Mouse (Mus musculus) gastrocnemius, postnatal 36 days (tissue): ENCODE data around the gene Trpm1. TPM values are rescaled to one million over a fixed set of nuclear protein-coding genes. Genes with fewer than 3 reads are reported as not detected.

Experiments
- DNase-seq, 2 experiments: peaks; one replicate each; pipeline ENCODE4 v3.0.0; 2022
- intact Hi-C: fragments of 180-260 bp; cut with DNase I; formaldehyde crosslinking; loops from one replicate; pipeline ENCODE4 v1.15.1; 2025
- total RNA-seq, 2 experiments: library from RNA; stranded (reverse); gene quantifications; 2 replicates each; pipeline ENCODE4 v1.2.3; 2021

Trpm1 gene
- total RNA-seq, 2 experiments from 2014 or later = 0.47 to 0.56 TPM

GRCm38 (mm10) chr7:64226339-64227194 is 72.9 kb downstream of the Trpm1 start:
- intact Hi-C loops = no loop called here
- no peak for DNase-seq

- DNase-seq = no peak
- intact Hi-C loops = no loop called here
These were observed 74.0 kb downstream of the Trpm1 start for GRCm38 (mm10) chr7:64227586-64227985.

DNA sequence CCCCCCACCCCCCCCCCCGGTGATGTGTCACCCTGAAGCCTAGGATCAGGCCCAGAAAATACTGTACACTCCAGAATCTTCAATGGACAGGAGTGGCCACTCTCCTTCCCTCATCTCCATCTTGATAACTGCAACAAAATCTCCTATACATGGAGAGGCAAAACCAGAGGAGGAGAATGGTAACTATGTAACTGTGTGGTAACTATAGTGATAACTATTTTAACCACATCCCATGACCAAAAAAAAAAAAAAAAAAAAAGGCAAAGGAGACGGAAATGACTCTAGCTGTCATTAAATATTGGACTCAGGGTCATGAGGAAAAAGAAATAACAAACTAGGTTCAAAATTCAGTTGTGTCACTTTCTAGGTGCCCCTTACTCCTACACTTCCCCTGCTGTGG is 74.7 kb downstream of the Trpm1 start:
- no peak for DNase-seq
- intact Hi-C loops = no loop called here

DNA sequence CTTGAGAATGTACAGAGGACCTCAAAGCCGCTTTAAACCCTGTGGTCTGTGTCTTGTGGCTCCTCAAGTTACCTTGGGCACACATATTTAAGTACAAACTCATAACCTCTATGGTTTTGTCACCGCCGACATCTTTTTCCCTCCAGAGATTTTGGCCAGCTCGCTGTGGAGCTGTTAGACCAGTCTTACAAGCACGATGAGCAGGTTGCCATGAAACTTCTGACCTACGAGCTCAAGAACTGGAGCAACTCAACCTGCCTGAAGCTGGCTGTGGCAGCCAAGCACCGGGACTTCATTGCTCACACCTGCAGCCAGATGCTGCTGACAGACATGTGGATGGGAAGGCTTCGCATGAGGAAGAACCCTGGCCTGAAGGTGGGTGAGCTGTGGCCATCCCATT is 76.3 kb downstream of the Trpm1 start:
- no peak for DNase-seq
- intact Hi-C loops = no loop called here

- intact Hi-C loops = no loop called here
- no peak for DNase-seq
These were observed 77.4 kb downstream of the Trpm1 start for GRCm38 (mm10) chr7:64231001-64231400.

GRCm38 (mm10) chr7:64231996-64232395 is 78.4 kb downstream of the Trpm1 start:
- intact Hi-C loops = no loop called here
- DNase-seq = no peak

DNA sequence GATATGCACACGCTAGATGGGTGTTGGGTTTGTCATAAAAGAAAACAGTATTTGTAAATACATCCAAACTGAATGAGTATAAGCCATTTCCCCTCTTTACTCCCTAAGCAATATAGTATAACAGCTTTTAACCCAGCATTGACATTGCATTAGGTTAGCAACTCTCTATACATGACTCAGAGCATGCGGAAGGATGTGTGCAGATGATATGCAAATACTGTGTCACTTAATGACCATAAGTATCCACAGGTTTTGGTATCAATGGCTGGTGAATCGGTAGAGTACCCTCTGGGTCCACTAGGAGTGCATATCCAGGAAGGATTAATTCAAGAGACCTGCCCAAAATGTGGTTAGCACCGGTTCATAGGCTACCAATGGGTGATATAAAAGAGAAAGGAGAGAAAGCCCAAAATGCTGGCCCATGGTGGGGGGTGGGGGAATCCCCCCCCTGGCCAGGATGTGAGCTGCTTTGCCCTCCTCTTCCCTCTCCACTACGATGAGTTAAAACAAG is 80.7 kb downstream of the Trpm1 start:
- DNase-seq = no peak
- intact Hi-C loops = no loop called here

GRCm38 (mm10) chr7:64236521-64236920 is 82.9 kb downstream of the Trpm1 start:
- intact Hi-C loops = no loop called here
- DNase-seq = no peak

GRCm38 (mm10) chr7:64237747-64238146 is 84.1 kb downstream of the Trpm1 start:
- intact Hi-C loops = no loop called here

GRCm38 (mm10) chr7:64238410-64239086 is 84.9 kb downstream of the Trpm1 start:
- no peak for DNase-seq
- intact Hi-C loops = no loop called here

More at GRCm38 (mm10) chr7:64237747-64238146, 84.1 kb downstream of the Trpm1 start:
- DNase-seq = no peak

DNA sequence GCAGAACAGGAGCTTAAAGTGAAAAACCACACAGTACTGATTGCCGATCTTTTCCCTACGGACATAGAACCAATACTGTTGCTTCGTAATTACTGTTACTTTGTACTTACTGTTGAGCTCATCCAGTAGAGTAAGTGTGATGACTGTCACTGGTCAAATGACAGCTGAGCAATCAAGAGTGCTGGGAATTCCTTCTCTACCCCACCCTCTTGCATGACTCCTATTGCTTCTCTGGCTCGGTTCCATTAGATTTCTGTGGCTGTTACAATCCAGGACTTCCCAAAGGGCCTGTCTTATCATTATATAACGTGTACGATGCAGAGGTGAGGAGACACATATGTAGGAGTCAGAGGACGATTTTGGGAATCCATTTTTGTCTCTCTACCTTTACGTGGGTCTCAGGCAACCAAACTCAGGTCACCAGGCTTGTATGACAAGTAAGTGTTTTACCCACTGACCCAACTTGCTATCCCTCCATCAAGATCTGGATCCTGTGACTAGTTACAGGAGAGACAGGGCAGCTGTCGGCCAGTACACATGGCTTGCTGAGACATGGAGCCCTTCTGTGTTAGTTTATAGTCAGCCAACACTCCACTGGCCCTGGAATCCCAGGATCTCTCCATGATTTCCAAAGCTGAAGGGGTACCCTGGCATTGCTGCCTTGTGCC is 85.6 kb downstream of the Trpm1 start:
- intact Hi-C loops = no loop called here
- no peak for DNase-seq

- intact Hi-C loops = no loop called here
- no peak for DNase-seq
These were observed 86.2 kb downstream of the Trpm1 start for GRCm38 (mm10) chr7:64239806-64240315.

DNA sequence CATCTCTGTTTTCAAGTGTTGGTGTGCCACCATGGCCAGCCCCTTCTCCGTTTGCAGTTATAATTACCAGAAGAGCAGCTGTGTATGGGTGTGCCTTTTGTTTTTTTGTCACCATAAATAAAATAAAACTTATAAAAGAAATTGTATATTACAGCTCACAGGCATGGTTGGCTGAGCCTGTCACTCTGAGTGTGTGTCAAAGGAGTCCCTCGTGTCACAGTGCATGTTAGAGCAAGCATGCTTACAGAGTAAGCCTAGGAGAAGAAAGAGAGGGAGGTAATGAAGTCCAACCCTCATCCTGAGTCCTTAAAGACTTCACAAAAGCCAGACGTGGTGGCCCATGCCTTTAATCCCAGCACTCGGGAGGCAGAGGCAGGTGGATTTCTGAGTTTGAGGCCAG is 88.8 kb downstream of the Trpm1 start:
- intact Hi-C loops = no loop called here
- no peak for DNase-seq

DNA sequence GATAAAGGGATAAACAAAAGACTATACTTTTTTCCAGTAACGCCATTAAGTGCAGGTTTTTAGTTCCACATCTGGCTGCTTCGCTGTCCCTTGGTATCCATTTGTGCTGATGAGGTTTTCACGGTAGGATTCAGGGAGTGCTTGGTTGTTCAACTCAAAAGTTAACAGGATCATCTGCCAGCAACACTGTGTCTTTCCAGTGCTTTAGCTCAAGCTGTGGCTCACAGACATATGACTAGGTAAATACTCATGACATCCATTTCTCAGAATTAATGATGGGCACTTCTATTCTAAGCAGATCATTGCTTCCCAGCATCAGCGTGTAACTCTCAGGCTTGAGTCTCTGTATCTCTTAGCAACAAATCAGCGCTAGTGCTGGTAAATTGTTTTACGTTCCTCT is 90.7 kb downstream of the Trpm1 start:
- DNase-seq = no peak
- intact Hi-C loops = no loop called here

- no peak for DNase-seq
These were observed 93.1 kb downstream of the Trpm1 start for GRCm38 (mm10) chr7:64246713-64247112.

GRCm38 (mm10) chr7:64248352-64248751 is 94.7 kb downstream of the Trpm1 start:
- DNase-seq = no peak
- intact Hi-C loops = no loop called here

More at GRCm38 (mm10) chr7:64246713-64247112, 93.1 kb downstream of the Trpm1 start:
- intact Hi-C loops = no loop called here

DNA sequence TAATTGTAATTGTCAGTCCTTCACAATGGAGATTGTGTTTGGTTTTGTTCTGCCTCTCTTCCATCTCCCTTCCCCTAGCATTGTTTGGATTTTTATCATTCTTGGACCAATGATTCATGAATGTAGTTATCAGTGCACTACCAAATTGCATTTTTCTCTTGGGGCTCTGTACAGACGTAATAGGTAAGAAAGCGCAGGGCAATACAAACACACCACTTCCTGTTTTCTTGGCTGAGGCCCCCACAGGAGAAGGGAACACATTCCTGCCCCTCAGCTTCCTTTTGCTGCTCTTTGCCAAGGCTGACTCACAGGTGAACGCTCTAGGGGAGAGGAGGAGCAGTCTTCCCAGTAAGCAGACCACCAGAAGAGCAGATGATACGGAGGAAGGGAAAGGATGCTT is 96.1 kb downstream of the Trpm1 start:
- intact Hi-C loops = no loop called here
- no peak for DNase-seq

- DNase-seq = no peak
- intact Hi-C loops = no loop called here
These were observed 96.8 kb downstream of the Trpm1 start for GRCm38 (mm10) chr7:64250417-64250816.

GRCm38 (mm10) chr7:64253736-64254135 is 100.1 kb downstream of the Trpm1 start:
- DNase-seq = no peak
- intact Hi-C loops = no loop called here

DNA sequence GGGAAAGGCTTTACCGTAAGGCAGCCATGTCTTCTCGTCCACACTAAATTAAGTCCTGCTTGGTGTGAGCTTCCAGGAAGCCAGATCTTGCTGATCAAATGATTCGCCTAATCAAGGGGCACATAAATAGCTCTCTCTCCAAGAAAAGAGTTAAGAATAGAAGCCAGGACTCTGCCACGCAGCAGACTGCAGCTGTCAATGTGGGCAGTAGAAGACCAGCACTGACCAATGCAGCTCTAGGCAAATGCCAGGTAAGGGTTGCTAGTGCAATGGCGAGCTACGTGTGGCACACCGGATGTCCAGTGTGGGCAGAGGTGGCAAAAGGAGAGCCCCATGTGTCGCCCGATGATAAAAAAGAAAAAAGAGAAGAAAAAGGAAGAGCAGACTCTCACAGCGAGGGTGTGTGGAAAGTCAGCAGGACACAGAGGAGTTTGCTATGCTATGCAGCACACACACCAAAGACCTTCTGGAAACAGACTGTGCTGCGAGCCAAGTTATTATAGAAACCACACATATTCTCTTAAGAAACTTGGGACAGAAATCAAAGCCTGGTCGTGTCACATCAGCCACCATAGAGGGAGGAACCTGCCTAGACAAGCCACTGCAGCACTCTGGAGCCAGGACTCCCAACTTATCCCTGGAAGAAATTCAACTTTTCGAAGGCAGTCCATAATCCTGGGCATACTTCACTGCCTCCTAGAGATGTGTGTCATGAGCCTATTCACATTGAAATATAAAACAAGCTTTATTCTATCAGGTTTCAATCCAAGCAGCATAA is 112.1 kb downstream of the Trpm1 start:
- DNase-seq = no peak
- intact Hi-C loops = no loop called here
